Comparison of ENCODE assay signal across 15 mouse cellular contexts in genomic region chr6:100204436-100204835, GRCm38 (mm10).
A peak's percentile ranks its signal among the peaks of the same experiment; 100 is the strongest.
DNase-seq lines count a peak whose midpoint lies in the region; ATAC-seq and TF ChIP-seq lines count a peak whose summit lies in the region.
"Had no signal": no experiment of that assay in that cellular context is flagged by ENCODE, and none has a peak within 500 bp of the region (broad histone marks: within the 10 kb centered on the region; RNA-seq: fewer than 3 reads in every experiment).

No protein-coding gene starts in this region.

- no peak overlapping the region for H3K27ac ChIP-seq in forebrain, embryonic 14.5 days (ENCODE audit: low read depth, low read length)
- no peak overlapping the region for H3K27ac ChIP-seq in forebrain, postnatal 0 days (ENCODE audit: low read depth, low read length)
- H3K27ac ChIP-seq in stomach, postnatal 0 days (replicated peaks), result no peak overlapping the region
- H3K27ac ChIP-seq in heart, embryonic 11.5 days (ENCODE audit: low read depth, low read length), result no peak overlapping the region
- H3K27ac ChIP-seq: forebrain, embryonic 15.5 days; heart, adult 2 months; layer of hippocampus, adult 2 months; liver, embryonic 13.5 days had no signal

- DNase-seq in forebrain, embryonic 14.5 days (ENCODE audit: low spot score), result peak; percentile 63
- DNase-seq in forebrain, postnatal 0 days, result no peak
- DNase-seq in right cerebral cortex, postnatal 4 days, result peak; percentile 27
- DNase-seq in right cerebral cortex, adult 18-20 months, result no peak
- peak; percentile 87 for DNase-seq in kidney, postnatal 14 days
- DNase-seq in stomach, postnatal 0 days (ENCODE audit: low spot score), result peak; percentile 73
- DNase-seq in testis, postnatal 10 days (ENCODE audit: low spot score), result no peak
- DNase-seq: heart, adult 2 months; liver, embryonic 13.5 days; right cerebral cortex, postnatal 25 days; thymus, postnatal 14 days had no signal

- H3K4me2 ChIP-seq in forebrain, embryonic 14.5 days (ENCODE audit: low read length), result no peak overlapping the region
- H3K4me2 ChIP-seq in forebrain, postnatal 0 days (ENCODE audit: low read depth), result no peak overlapping the region
- H3K4me2 ChIP-seq in stomach, postnatal 0 days (replicated peaks; ENCODE audit: low read depth), result no peak overlapping the region
- H3K4me2 ChIP-seq in heart, embryonic 11.5 days, result no peak overlapping the region
- H3K4me2 ChIP-seq: forebrain, embryonic 15.5 days; liver, embryonic 13.5 days had no signal

- no peaks in the 10 kb centered on the region for H3K9me3 ChIP-seq in forebrain, embryonic 14.5 days (replicated peaks; ENCODE audit: control insufficient read depth, low read length)
- H3K9me3 ChIP-seq in forebrain, postnatal 0 days (ENCODE audit: low read length), result no peaks in the 10 kb centered on the region
- H3K9me3 ChIP-seq in stomach, postnatal 0 days (ENCODE audit: control insufficient read depth, low read length), result no peaks in the 10 kb centered on the region
- H3K9me3 ChIP-seq in heart, embryonic 11.5 days (replicated peaks; ENCODE audit: control insufficient read depth, low read length), result no peaks in the 10 kb centered on the region
- H3K9me3 ChIP-seq: forebrain, embryonic 15.5 days; liver, embryonic 13.5 days had no signal

- TF ChIP-seq EP300 in stomach, postnatal 0 days (optimal IDR thresholded peaks at IDR 0.05), result no peak

- TF ChIP-seq CTCF in forebrain, postnatal 0 days (IDR thresholded peaks at IDR 0.05; ENCODE audit: low read depth), result no peak
- no peak for TF ChIP-seq CTCF in stomach, postnatal 0 days (IDR thresholded peaks at IDR 0.05; ENCODE audit: low read depth)

- 25% methylated on average over 7 of the region's 7 CpGs for WGBS in forebrain, embryonic 14.5 days
- WGBS in forebrain, postnatal 0 days, result 14% methylated on average over 7 of the region's 7 CpGs
- WGBS in stomach, postnatal 0 days, result 12% methylated on average over 7 of the region's 7 CpGs
- 63% methylated on average over 7 of the region's 7 CpGs for WGBS in heart, embryonic 11.5 days (ENCODE audit: insufficient replicate concordance)

- no peak overlapping the region for H3K4me3 ChIP-seq in forebrain, embryonic 14.5 days (ENCODE audit: low read depth, low read length)
- no peak overlapping the region for H3K4me3 ChIP-seq in forebrain, postnatal 0 days (ENCODE audit: low read depth, low read length)
- no peak overlapping the region for H3K4me3 ChIP-seq in stomach, postnatal 0 days (ENCODE audit: low read depth, low read length)
- H3K4me3 ChIP-seq in heart, embryonic 11.5 days (ENCODE audit: low read depth, low read length), result no peak overlapping the region
- H3K4me3 ChIP-seq: forebrain, embryonic 15.5 days; heart, adult 2 months; layer of hippocampus, adult 2 months; liver, embryonic 13.5 days had no signal

- H3K4me1 ChIP-seq in forebrain, embryonic 14.5 days (ENCODE audit: control insufficient read depth, insufficient read depth, low read length), result peaks cover 17% of the 10 kb centered on the region
- H3K4me1 ChIP-seq in forebrain, postnatal 0 days (ENCODE audit: insufficient read depth), result peaks cover 16% of the 10 kb centered on the region
- H3K4me1 ChIP-seq in stomach, postnatal 0 days (replicated peaks; ENCODE audit: control insufficient read depth, insufficient read depth), result peaks cover 8% of the 10 kb centered on the region
- peaks cover 29% of the 10 kb centered on the region for H3K4me1 ChIP-seq in heart, embryonic 11.5 days (ENCODE audit: control insufficient read depth, insufficient read depth, low read length)

- peak; percentile 21; the same call in 1 of the 2 replicates for ATAC-seq in forebrain, embryonic 14.5 days
- no peak for ATAC-seq in forebrain, postnatal 0 days
- ATAC-seq in stomach, postnatal 0 days (ENCODE audit: low FRiP score, low TSS enrichment), result peak; percentile 15; the same call in 1 of the 2 replicates
- no peak for ATAC-seq in heart, embryonic 11.5 days (replicated peaks; ENCODE audit: insufficient number of reproducible peaks, low FRiP score, low TSS enrichment)
- ATAC-seq: activated CD4-positive, CD25-positive, alpha-beta regulatory T cell, adult 4 months; forebrain, embryonic 15.5 days had no signal

- no peak overlapping the region for H3K9ac ChIP-seq in forebrain, embryonic 14.5 days (ENCODE audit: low read length)
- H3K9ac ChIP-seq in forebrain, postnatal 0 days, result no peak overlapping the region
- 0 out of 2 replicates have a peak overlapping the region, but pooled peaks have one; percentile 27 for H3K9ac ChIP-seq in stomach, postnatal 0 days (ENCODE audit: low read length)
- no peak overlapping the region for H3K9ac ChIP-seq in heart, embryonic 11.5 days (ENCODE audit: low read depth, low read length)
- H3K9ac ChIP-seq: forebrain, embryonic 15.5 days; liver, embryonic 13.5 days had no signal

- no peaks in the 10 kb centered on the region for H3K27me3 ChIP-seq in forebrain, embryonic 14.5 days (replicated peaks; ENCODE audit: control insufficient read depth, insufficient read depth, low read length)
- no peaks in the 10 kb centered on the region for H3K27me3 ChIP-seq in forebrain, postnatal 0 days (ENCODE audit: insufficient read depth, low read length)
- H3K27me3 ChIP-seq in stomach, postnatal 0 days (ENCODE audit: control insufficient read depth, insufficient read depth, low read length), result no peaks in the 10 kb centered on the region
- H3K27me3 ChIP-seq in heart, embryonic 11.5 days (ENCODE audit: control insufficient read depth, insufficient read depth, low read length), result no peaks in the 10 kb centered on the region
- H3K27me3 ChIP-seq: forebrain, embryonic 15.5 days had no signal

- no peaks in the 10 kb centered on the region for H3K36me3 ChIP-seq in forebrain, embryonic 14.5 days (ENCODE audit: control insufficient read depth, insufficient read depth, low read length)
- no peaks in the 10 kb centered on the region for H3K36me3 ChIP-seq in forebrain, postnatal 0 days (ENCODE audit: insufficient read depth)
- no peaks in the 10 kb centered on the region for H3K36me3 ChIP-seq in stomach, postnatal 0 days (ENCODE audit: control insufficient read depth, insufficient read depth, low read length)
- H3K36me3 ChIP-seq in heart, embryonic 11.5 days (ENCODE audit: control insufficient read depth, insufficient read depth, low read length), result no peaks in the 10 kb centered on the region
- H3K36me3 ChIP-seq: forebrain, embryonic 15.5 days; liver, embryonic 13.5 days had no signal

Comparison
In these comparisons a context has a peak if more than half of its experiments do, and no peak if none do; other contexts are left out.
1. ATAC-seq: peak in forebrain, embryonic 14.5 days (single experiment) and stomach, postnatal 0 days (single experiment); none in forebrain, postnatal 0 days (single experiment) and heart, embryonic 11.5 days (single experiment).
2. DNase-seq: peak in forebrain, embryonic 14.5 days (single experiment), right cerebral cortex, postnatal 4 days (single experiment), kidney, postnatal 14 days (single experiment) and stomach, postnatal 0 days (single experiment); none in forebrain, postnatal 0 days (single experiment), right cerebral cortex, adult 18-20 months (single experiment) and testis, postnatal 10 days (single experiment).